Mouse (Mus musculus) heart, postnatal 0 days (tissue): Measurements from ENCODE around the gene B3gnt2.

Source experiments
- CTCF ChIP-seq: IDR thresholded peaks from 2 replicates; pipeline ENCODE4 v1.5.1; 2016; ENCODE audit warnings: antibody characterized with exemption, control low read depth, low read depth
- EP300 ChIP-seq: IDR thresholded peaks from 2 replicates; pipeline ENCODE4 v1.6.1; 2016; ENCODE audit warnings: antibody characterized with exemption, low read depth

DNA sequence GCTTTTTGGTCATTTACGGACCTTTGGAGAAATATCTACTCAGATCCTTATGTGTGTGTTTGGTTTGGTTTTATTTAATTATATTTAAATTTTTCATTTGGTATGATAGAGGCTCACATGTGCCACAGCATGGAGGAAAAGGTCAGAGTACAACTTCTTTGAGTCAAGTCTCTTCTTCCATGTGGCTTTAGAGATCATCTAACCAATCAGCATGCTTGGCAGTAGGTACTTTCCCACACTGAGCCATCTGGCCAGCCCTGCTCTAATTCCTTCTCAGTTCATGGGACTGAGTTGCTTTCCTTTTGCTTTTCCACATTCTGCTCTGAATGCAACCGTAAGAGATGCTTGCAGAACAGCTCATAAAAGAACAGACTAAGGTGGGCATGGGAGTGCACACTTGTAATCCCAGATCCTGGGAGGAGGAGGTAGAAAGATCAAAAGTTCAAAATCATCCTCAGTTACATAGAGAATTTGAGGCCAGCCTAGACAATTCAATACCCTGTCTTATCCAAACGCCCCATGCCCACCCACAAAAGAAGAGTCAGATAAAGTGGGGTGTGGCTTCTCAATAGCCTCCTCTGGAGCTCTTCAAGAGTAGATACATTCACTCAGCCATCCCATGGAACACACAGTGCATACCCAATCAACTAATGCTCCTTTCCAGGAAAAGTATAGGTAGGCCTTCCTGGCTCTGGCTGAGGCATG, 67.4 kb downstream of the B3gnt2 start:
- no peak for TF ChIP-seq CTCF
- TF ChIP-seq EP300: no peak
